Mouse (Mus musculus) heart, postnatal 0 days (tissue): ENCODE data around the gene Glis3.

ENCODE experiments used
- CTCF ChIP-seq: IDR thresholded peaks from 2 replicates; pipeline ENCODE4 v1.5.1; 2016; ENCODE audit warnings: antibody characterized with exemption, control low read depth, low read depth
- EP300 ChIP-seq: IDR thresholded peaks from 2 replicates; pipeline ENCODE4 v1.6.1; 2016; ENCODE audit warnings: antibody characterized with exemption, low read depth

DNA sequence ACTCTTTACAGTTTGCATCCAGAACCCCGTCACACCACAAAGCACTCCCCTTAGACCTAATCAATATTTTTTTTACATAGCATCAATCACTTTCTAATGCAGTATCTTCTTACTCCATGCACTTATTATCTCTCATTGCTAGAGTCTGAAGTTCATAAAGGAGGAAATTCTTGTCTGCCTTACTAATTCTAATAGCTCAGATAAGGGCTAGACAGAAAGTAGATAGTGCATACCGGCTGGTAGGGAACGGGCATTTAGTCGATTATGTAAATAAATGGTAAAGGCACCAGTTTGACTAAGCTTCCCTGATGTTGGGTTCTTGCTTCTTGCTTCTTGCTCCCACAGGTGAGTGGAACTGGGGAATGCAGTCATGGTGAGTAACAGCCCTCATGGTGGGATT lies 468.2 kb downstream of the Glis3 start:
- TF ChIP-seq EP300 (no peak), CTCF (no peak)
